23 mouse cellular contexts compared by ENCODE assay signal in genomic region chr17:66785586-66785985, GRCm38 (mm10).
"Had no signal": no experiment of that assay in that cellular context is flagged by ENCODE, and none has a peak within 500 bp of the region (broad histone marks: within the 10 kb centered on the region; RNA-seq: fewer than 3 reads in every experiment).

No protein-coding gene starts in this region.

- H3K4me1 ChIP-seq: intestine, embryonic 15.5 days had no signal

- ATAC-seq: forebrain, embryonic 16.5 days; hindbrain, embryonic 16.5 days; inflammation-experienced regulatory T-cells, adult 6 months; intestine, embryonic 15.5 days; intestine, postnatal 0 days had no signal

- H3K27ac ChIP-seq: gastrocnemius, adult 2 months; heart, embryonic 10.5 days; hindbrain, embryonic 14.5 days; intestine, embryonic 15.5 days; layer of hippocampus, adult 2 months; limb, embryonic 13.5 days; limb, embryonic 15.5 days had no signal

- H3K27me3 ChIP-seq: heart, embryonic 12.5 days; intestine, embryonic 15.5 days; limb, embryonic 15.5 days had no signal

- DNase-seq: gastrocnemius, adult 2 months; gastrocnemius, postnatal 10 days; gastrocnemius, postnatal 25 days; heart, postnatal 10 days; heart, postnatal 4 days; kidney, adult 18-20 months; kidney, adult 8-10 months; kidney, postnatal 10 days; kidney, postnatal 25 days; kidney, postnatal 4 days; layer of hippocampus, postnatal 36 days; left cerebral cortex, postnatal 4 days had no signal

- H3K36me3 ChIP-seq: heart, embryonic 10.5 days; heart, embryonic 12.5 days; intestine, embryonic 15.5 days; limb, embryonic 13.5 days; limb, embryonic 15.5 days had no signal

- H3K4me2 ChIP-seq: heart, embryonic 12.5 days; hindbrain, embryonic 14.5 days; intestine, embryonic 15.5 days; limb, embryonic 13.5 days; limb, embryonic 15.5 days had no signal

- H3K9ac ChIP-seq: heart, embryonic 12.5 days; hindbrain, embryonic 14.5 days; intestine, embryonic 15.5 days; limb, embryonic 13.5 days; limb, embryonic 15.5 days had no signal

- H3K4me3 ChIP-seq: gastrocnemius, adult 2 months; heart, embryonic 10.5 days; heart, embryonic 12.5 days; intestine, embryonic 15.5 days; layer of hippocampus, adult 2 months; limb, embryonic 13.5 days; limb, embryonic 15.5 days had no signal

- H3K9me3 ChIP-seq: heart, embryonic 10.5 days; heart, embryonic 12.5 days; intestine, embryonic 15.5 days; limb, embryonic 13.5 days; limb, embryonic 15.5 days had no signal
